Mouse (Mus musculus): ENCODE results near the gene Usp12.

Usp12 gene

DNA sequence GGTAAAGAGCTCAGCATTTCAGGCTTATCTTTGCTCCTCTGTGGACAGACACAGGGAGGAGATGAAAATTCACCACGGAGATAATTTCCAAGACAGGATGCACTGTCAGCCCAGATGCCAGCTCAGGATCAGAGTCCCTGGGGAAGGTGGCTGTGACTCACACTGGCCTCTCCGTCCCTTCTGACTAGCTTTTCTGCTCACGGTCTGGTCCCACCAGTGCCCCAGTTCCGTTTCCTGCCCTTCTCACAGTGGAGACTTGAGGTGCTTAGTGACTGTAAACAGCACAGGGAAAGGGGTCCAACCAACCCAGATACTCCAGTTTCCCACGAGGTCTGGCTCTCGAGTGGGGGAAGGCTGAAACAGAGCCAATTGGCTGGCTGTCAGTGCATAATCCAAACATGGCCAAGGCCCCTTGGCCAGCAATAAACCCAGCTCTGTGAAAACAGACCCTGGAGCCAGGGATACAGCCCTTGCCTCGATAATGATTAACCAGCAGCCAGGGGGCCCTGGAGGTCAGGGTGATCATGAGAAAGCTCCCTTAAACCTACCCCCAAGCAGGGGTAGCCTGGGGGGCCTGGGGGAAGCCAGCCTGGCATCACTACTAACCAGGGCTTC, 102.3 kb downstream of the Usp12 start:
- peak; percentile 88 for DNase-seq (ENCODE audit: low spot score)

- DNase-seq (ENCODE audit: low spot score): peak; percentile 57
Measured at GRCm38 (mm10) chr5:146691745-146692144, 103.1 kb downstream of the Usp12 start.

- DNase-seq (ENCODE audit: low spot score): peak; percentile 62
Measured at GRCm38 (mm10) chr5:146687541-146688313, 107.1 kb downstream of the Usp12 start.

- DNase-seq (ENCODE audit: low spot score): no peak
Measured at GRCm38 (mm10) chr5:146686954-146687353, 107.9 kb downstream of the Usp12 start.

All from yolk sac, embryonic 10.5 days (tissue).